Mouse (Mus musculus) forebrain, embryonic 16.5 days (tissue): ENCODE measurements around the gene Cd300lf. TPM values are rescaled to one million over a fixed set of nuclear protein-coding genes. Genes with fewer than 3 reads are reported as not detected.

Experiments used
- ATAC-seq: fragments of 200-750 bp; cut with Nextera tagmentation; 2 replicates; pipeline ENCODE4 v1.8.0; 2017; ENCODE audit warnings: mild to moderate bottlenecking, moderate library complexity
- H3K27ac ChIP-seq: fragments of 300-500 bp; sonication (generic); 2 replicates; pipeline ENCODE4 v1.5.1; 2014; ENCODE audit warnings: low read length, control low read depth
- H3K27me3 ChIP-seq: fragments of 300-500 bp; sonication (generic); replicated peaks from 2 replicates; pipeline ENCODE4 v1.6.1; 2014; ENCODE audit warnings: low read length; ENCODE audit not compliant: control insufficient read depth, insufficient read depth
- H3K36me3 ChIP-seq: fragments of 300-500 bp; sonication (generic); 2 replicates; pipeline ENCODE4 v1.6.1; 2014; ENCODE audit not compliant: control insufficient read depth, insufficient read depth
- H3K4me1 ChIP-seq: fragments of 300-500 bp; sonication (generic); replicated peaks from 2 replicates; pipeline ENCODE4 v1.6.1; 2014; ENCODE audit warnings: low read length; ENCODE audit not compliant: control insufficient read depth, insufficient read depth
- H3K4me2 ChIP-seq: fragments of 300-500 bp; sonication (generic); 2 replicates; pipeline ENCODE4 v1.6.1; 2014; ENCODE audit warnings: mild to moderate bottlenecking, low read length, control low read depth
- H3K4me3 ChIP-seq: fragments of 300-500 bp; sonication (generic); replicated peaks from 2 replicates; pipeline ENCODE4 v1.5.1; 2014; ENCODE audit warnings: mild to moderate bottlenecking, low read length, control low read depth
- H3K9ac ChIP-seq: fragments of 300-500 bp; sonication (generic); replicated peaks from 2 replicates; pipeline ENCODE4 v1.6.1; 2014; ENCODE audit warnings: low read depth, low read length, control low read depth
- H3K9me3 ChIP-seq: fragments of 300-500 bp; sonication (generic); 2 replicates; pipeline ENCODE4 v1.6.1; 2016; ENCODE audit warnings: low read length; ENCODE audit not compliant: control insufficient read depth
- WGBS: fragments of 180-500 bp; shearing (Covaris S2); extraction: QIAGEN DNeasy Blood & Tissue Kit; methylation state at CpG from one replicate; pipeline ENCODE4 v1.1.7; 2014; 5-methylcytosine and 5-hydroxymethylcytosine counted together
- polyA plus RNA-seq: library from polyadenylated mRNA; unstranded; fragments of >200 nt; fragmentation: Nextera tagmentation; extraction: Ambion mirVana; gene quantifications from 2 replicates; pipeline ENCODE4 v1.2.1, GENCODE M21; 2015

The Cd300lf gene
- polyA plus RNA-seq, 1 experiment from 2014 or later, result 0.27 TPM

DNA sequence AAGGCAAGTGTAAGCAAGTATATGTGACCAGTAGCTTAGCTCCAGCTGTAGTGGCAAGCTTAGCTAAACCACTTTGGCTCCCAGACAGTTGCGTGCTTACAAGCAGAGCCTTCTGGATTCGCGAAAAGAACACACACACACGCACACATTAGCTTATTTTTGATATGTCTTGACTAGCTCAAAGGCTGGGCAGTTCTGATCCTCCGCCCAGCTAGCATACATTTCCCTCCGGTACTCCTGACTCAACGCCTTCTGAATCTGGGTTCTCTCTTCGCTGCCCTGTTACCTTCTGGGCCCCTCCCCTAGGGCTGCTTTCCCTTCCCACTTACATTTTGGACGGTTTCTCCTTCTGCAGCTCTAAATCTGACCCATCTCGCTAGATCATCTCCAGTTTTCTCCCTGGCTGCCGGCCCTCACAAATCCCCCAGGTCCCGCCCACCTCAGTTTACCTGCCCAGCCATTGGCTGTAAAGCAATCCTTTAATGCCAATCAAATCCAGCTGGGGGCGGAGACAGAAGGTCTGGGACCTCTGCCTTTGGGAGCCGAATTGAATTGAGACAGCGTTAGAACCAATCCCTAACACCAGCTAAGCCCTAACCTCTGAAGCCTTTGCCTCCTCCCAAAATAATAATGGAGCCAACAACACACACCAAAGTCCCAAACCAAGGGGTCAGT lies 18.1 kb upstream of the Cd300lf start:
- Histone ChIP-seq H3K27me3 (peaks cover 3% of the 10 kb centered on the region; the same call in 1 of the 2 replicates), H3K9ac (0 out of 2 replicates have a peak overlapping the region, but pooled peaks have one; percentile 22), H3K27ac (no peak overlapping the region), H3K9me3 (no peaks in the 10 kb centered on the region), H3K4me2 (peak overlapping the region; percentile 48), H3K4me3 (peak overlapping the region; percentile 31), H3K36me3 (no peaks in the 10 kb centered on the region), H3K4me1 (peaks cover 11% of the 10 kb centered on the region)
- 4% methylated on average over 15 of the region's 15 CpGs for WGBS
- ATAC-seq, result peak; percentile 86

DNA sequence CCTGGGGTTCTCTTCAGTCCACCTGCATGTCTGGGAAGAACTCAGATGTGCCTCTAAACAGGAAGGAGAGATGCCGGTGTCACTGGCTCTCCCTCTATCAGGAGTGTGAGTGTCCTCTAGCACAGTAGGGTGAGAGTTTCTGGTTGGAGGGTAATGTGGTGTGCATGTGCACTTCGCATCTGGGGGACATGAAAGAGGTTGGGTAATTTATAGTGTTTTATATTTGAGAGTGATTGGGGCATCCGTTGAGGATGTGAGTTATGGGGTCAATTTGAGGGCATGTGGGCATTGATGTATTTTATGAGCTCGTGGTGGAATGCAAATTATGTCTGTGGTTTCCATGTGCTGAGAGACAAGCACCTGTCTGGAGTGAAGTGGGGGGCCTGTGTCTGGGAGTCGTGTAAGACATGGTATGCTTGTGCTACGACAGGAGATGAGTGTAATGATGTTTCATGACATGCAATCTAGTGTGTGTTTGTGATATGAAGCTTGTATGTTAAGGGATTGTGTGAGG lies 17.0 kb upstream of the Cd300lf start:
- Histone ChIP-seq H3K9me3 (no peaks in the 10 kb centered on the region), H3K36me3 (no peaks in the 10 kb centered on the region), H3K9ac (no peak overlapping the region), H3K27me3 (peaks cover 1% of the 10 kb centered on the region; the same call in 1 of the 2 replicates), H3K4me3 (no peak overlapping the region), H3K4me1 (peaks cover 11% of the 10 kb centered on the region), H3K27ac (no peak overlapping the region), H3K4me2 (no peak overlapping the region)
- 86% methylated on average over 6 of the region's 6 CpGs for WGBS
- no peak for ATAC-seq

DNA sequence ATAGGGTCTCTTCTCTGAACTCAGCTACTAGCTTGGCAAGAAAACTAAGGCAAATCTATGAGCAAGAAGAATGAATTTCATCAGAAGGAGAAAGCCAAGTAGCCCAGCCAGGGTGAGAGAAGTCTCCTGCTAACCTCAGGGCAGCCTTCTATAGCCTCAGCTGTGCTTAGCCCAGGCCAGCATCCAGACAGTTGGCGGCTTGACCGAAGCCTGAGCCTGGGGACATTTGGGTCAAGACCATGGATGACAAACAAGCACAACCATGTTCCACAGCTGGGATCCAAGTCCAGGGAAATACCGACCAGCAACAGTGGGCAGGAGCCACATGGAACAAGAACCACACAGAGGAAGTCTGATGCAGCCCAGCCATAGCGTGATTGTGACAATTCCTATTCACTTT lies 14.0 kb upstream of the Cd300lf start:
- no peaks in the 10 kb centered on the region; the same call in 1 of the 2 replicates for H3K27me3 ChIP-seq
- no peak overlapping the region for H3K9ac ChIP-seq
- H3K9me3 ChIP-seq, result no peaks in the 10 kb centered on the region
- no peak for ATAC-seq
- H3K27ac ChIP-seq, result no peak overlapping the region
- H3K36me3 ChIP-seq, result no peaks in the 10 kb centered on the region
- no peak overlapping the region for H3K4me3 ChIP-seq
- H3K4me1 ChIP-seq, result peaks cover 6% of the 10 kb centered on the region; the same call in 1 of the 2 replicates
- 82% methylated on average over 4 of the region's 4 CpGs for WGBS
- H3K4me2 ChIP-seq, result no peak overlapping the region

DNA sequence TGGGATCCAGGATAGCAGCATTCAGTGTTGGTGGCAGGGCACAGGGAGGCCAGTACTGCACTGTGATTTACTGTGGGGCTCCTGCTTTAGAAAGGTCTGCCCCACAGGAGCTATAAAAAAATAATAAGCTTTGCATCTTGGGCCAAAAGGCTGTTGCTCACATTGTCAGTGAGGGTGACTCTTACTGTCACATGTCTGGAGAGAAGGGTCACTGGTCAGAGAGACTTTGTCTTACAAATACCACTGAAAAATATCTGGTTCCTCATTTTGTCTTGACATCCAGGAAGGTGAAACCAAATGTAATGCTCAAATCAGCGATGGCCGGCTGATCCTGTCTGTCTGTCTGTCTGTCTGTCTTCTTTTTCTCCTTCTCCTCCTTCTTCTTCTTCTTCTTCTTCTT lies 8.2 kb upstream of the Cd300lf start:
- H3K9ac ChIP-seq, result no peak overlapping the region
- H3K36me3 ChIP-seq, result no peaks in the 10 kb centered on the region
- ATAC-seq, result no peak
- no peaks in the 10 kb centered on the region for H3K4me1 ChIP-seq
- H3K4me3 ChIP-seq, result no peak overlapping the region
- H3K27ac ChIP-seq, result no peak overlapping the region
- no peaks in the 10 kb centered on the region for H3K27me3 ChIP-seq
- H3K4me2 ChIP-seq, result no peak overlapping the region
- WGBS, result 85% methylated on average over 2 of the region's 2 CpGs
- no peaks in the 10 kb centered on the region for H3K9me3 ChIP-seq

DNA sequence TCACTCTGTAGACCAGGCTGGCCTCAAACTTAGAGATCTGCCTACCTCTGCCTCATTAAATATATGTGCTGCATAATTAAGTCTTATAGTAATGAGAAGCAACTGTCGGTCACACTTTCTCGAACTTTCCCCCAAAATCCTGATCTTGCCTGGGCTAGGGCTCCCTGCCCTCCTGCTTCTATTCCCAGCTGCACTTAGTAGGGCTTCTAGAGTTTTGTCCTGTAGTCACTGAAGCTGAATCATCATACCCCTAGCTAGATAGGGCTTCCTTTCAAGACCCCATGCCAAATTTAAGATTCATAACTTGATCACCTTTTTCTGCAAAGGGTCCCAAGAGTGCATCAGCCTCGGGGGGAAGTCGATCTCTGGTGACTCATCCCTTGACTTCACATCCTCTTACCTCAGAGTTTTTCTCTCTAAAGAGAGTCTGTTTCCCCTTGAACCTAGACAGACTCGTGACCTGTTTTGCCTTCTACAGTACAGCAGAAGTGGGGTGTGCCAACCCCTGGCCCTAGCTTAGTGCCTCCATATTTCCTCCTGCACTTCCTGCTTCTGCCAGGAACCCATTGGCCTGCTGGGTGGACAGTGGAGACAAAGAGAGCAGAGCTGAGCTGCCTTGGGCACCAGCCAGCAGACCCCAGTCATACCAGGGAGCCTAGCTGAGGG lies 4.9 kb upstream of the Cd300lf start:
- Histone ChIP-seq H3K9me3 (no peaks in the 10 kb centered on the region), H3K4me1 (no peaks in the 10 kb centered on the region), H3K36me3 (no peaks in the 10 kb centered on the region), H3K9ac (no peak overlapping the region), H3K4me2 (no peak overlapping the region), H3K27ac (no peak overlapping the region), H3K27me3 (no peaks in the 10 kb centered on the region), H3K4me3 (no peak overlapping the region)
- 83% methylated on average over 5 of the region's 5 CpGs for WGBS
- ATAC-seq, result no peak

DNA sequence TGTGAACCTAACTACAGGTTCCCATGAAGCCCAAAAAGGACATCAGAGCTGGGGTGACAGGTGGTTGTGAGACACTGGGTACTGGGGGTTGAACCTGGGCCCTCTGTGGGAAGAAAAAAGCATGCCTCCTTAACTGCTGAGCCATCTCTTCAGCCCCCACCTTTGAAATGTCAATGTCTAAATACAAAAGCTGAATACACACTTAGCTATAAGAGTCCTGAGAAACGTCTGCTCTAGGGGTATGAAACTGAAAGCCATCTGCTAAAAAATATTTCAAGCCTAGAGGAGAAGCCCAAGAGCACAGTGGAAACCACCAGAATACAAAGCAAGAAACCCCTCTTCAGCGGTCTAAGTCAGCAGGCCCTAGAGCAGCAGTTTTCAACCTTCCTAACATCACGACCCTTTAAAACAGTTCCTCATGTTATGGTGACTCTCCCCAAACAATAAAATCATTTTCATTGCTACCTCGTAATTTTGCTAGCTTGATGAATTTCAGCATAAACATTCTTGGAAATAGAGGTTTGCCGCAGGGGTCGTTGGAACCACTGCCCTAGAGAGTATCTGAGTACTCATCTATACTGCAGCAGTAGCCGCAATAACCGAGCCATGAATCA lies 1.9 kb downstream of the Cd300lf start:
- Histone ChIP-seq H3K9me3 (no peaks in the 10 kb centered on the region), H3K4me2 (no peak overlapping the region), H3K36me3 (no peaks in the 10 kb centered on the region), H3K27me3 (no peaks in the 10 kb centered on the region), H3K27ac (no peak overlapping the region), H3K4me1 (no peaks in the 10 kb centered on the region), H3K4me3 (no peak overlapping the region), H3K9ac (no peak overlapping the region)
- no peak for ATAC-seq
- WGBS, result 86% methylated on average over 8 of the region's 8 CpGs

DNA sequence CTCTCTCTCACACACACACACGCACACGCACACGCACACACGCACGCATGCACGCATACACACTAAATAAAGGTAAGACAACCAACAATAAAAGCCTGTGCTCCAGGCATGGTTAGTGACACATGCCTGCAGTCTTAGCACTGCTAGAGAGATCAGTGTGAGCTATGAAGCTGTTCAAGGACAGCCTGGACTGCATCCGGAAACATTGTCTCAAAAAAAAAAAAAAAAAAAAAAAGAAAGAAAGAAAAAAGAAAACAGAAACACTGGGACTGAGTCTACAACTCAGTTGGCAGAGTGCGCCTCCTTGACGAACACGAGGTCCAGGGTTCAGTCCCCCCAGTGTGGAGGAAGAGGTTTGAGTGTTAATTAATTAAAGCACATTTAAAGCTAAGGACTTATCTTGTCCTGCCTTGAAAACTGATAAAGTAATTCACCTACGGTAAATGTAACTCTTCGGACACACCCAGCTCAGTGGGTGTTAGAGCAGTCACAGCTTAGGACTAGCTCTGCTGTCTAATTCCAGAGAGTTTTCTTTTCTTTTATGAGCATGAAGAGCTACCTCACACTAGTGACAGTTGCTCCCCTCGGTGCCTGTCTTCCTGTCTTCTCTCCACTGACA lies 4.2 kb downstream of the Cd300lf start:
- 89% methylated on average over 13 of the region's 13 CpGs for WGBS

DNA sequence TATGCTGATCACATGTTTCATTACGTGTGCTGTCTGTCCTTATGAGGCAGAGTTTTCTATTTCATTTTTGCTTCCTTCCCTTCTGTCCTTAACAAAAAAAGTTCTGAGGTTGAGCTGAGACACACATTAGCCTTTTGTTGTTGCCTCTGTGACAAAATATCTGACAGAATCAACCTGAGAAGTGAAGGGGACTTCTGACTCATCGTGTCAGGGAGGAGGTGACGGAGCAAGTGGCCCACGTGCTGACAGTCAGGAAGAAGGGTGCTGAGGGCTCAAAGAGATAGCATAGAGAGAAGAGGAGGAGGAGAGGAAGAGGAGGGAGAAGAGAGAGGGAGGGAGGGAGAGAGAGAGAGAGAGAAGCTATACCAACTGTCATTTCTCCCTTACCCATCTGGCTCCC lies 5.3 kb downstream of the Cd300lf start:
- no peak for ATAC-seq
- H3K36me3 ChIP-seq, result no peaks in the 10 kb centered on the region
- H3K4me3 ChIP-seq, result no peak overlapping the region
- H3K9me3 ChIP-seq, result no peaks in the 10 kb centered on the region
- no peak overlapping the region for H3K9ac ChIP-seq
- no peaks in the 10 kb centered on the region for H3K27me3 ChIP-seq
- no peaks in the 10 kb centered on the region for H3K4me1 ChIP-seq
- H3K4me2 ChIP-seq, result no peak overlapping the region
- H3K27ac ChIP-seq, result no peak overlapping the region
- WGBS, result 90% methylated on average over 4 of the region's 4 CpGs

More for the DNA sequence above, 4.2 kb downstream of the Cd300lf start:
- ATAC-seq, result no peak
- no peaks in the 10 kb centered on the region for H3K9me3 ChIP-seq
- no peak overlapping the region for H3K4me3 ChIP-seq
- H3K4me1 ChIP-seq, result no peaks in the 10 kb centered on the region
- H3K9ac ChIP-seq, result no peak overlapping the region
- H3K27ac ChIP-seq, result no peak overlapping the region
- no peaks in the 10 kb centered on the region for H3K27me3 ChIP-seq
- H3K4me2 ChIP-seq, result no peak overlapping the region
- H3K36me3 ChIP-seq, result no peaks in the 10 kb centered on the region

DNA sequence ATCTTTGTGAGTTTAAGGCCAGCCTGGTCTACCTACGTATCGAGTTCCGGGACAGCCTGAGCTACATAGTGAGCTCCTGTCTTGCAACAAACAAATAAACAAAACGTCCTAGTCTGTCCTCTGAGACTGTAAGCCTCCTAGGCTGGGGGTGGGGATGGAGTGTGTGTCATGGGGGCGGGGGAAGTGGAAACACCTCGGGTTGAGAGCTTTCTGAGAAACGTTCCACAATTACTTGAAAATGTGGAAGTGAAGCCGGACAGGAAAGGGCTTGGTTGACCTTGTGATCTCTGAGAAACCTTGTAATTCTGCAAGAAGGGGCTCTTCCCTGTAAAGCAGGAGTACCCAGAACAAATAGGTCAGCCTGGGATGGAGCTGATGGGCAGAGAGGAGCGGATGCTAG lies 14.4 kb downstream of the Cd300lf start:
- ATAC-seq, result no peak
- 81% methylated on average over 9 of the region's 9 CpGs for WGBS

More for the DNA sequence above, 14.4 kb downstream of the Cd300lf start:
- Histone ChIP-seq H3K27ac (no peak overlapping the region), H3K9me3 (no peaks in the 10 kb centered on the region), H3K4me2 (no peak overlapping the region), H3K4me1 (no peaks in the 10 kb centered on the region), H3K36me3 (no peaks in the 10 kb centered on the region), H3K27me3 (no peaks in the 10 kb centered on the region), H3K9ac (no peak overlapping the region), H3K4me3 (no peak overlapping the region)
